In genomic region chr10:127170837-127171272, GRCm38 (mm10) we compare ENCODE assay signal across 1 mouse cellular context.
TF ChIP-seq lines count a peak whose summit lies in the region.

No protein-coding gene starts in this region.

TF ChIP-seq in ES-E14, 5 proteins besides CTCF, POLR2A, EP300 and RAD21:
- TF ChIP-seq MAFK (IDR thresholded peaks at IDR 0.05; ENCODE audit: insufficient read depth, low read depth, low read length) (no peak), HCFC1 (IDR thresholded peaks at IDR 0.05; ENCODE audit: borderline replicate concordance, insufficient read depth, low read length) (no peak), ZC3H11A (IDR thresholded peaks at IDR 0.05; ENCODE audit: borderline replicate concordance, low read depth, low read length) (peak; percentile 5; the same call in 1 of the 2 replicates)
